Mouse (Mus musculus) thymus, adult 2 months (tissue): ENCODE measurements around the gene Stat3. TPM values are rescaled to one million over a fixed set of nuclear protein-coding genes. Genes with fewer than 3 reads are reported as not detected.

Source experiments
- DNase-seq: peaks from one replicate; pipeline ENCODE4 v3.0.0; 2021
- H3K27ac ChIP-seq: fragments of 200-500 bp; 2 replicates; pipeline ENCODE4 v1.5.1; 2012; ENCODE audit warnings: low read length, control low read depth; ENCODE audit not compliant: control insufficient read depth, insufficient read depth
- H3K27me3 ChIP-seq: fragments of 200-500 bp; 2 replicates; pipeline ENCODE4 v1.6.1; 2012; ENCODE audit warnings: mild to moderate bottlenecking, low read length, moderate library complexity, mixed read lengths; ENCODE audit not compliant: control insufficient read depth, insufficient read depth
- H3K36me3 ChIP-seq: fragments of 200-500 bp; 2 replicates; pipeline ENCODE4 v1.6.1; 2012; ENCODE audit warnings: mild to moderate bottlenecking, low read length, moderate library complexity; ENCODE audit not compliant: control insufficient read depth, insufficient read depth
- H3K4me1 ChIP-seq: fragments of 200-500 bp; replicated peaks from 2 replicates; pipeline ENCODE4 v1.6.1; 2012; ENCODE audit warnings: low read length; ENCODE audit not compliant: control insufficient read depth, insufficient read depth
- H3K4me3 ChIP-seq: fragments of 200-500 bp; 2 replicates; pipeline ENCODE4 v1.5.1; 2012; ENCODE audit warnings: mild to moderate bottlenecking, low read length, control low read depth, moderate library complexity; ENCODE audit not compliant: control insufficient read depth, insufficient read depth
- CTCF ChIP-seq: fragments of 200-500 bp; IDR thresholded peaks from 2 replicates; pipeline ENCODE4 v1.5.1; 2012; ENCODE audit warnings: mild to moderate bottlenecking, control low read depth, low read length, moderate library complexity, borderline replicate concordance; ENCODE audit not compliant: control insufficient read depth, poor library complexity, insufficient read depth; ENCODE audit errors: extremely low read depth
- POLR2A ChIP-seq: fragments of 200-500 bp; IDR thresholded peaks from 2 replicates; pipeline ENCODE4 v1.6.1; 2012; ENCODE audit warnings: mild to moderate bottlenecking, low read length, control low read depth, moderate library complexity; ENCODE audit not compliant: control insufficient read depth, poor library complexity, insufficient read depth; ENCODE audit errors: extremely low read depth
- WGBS: fragments of 180-500 bp; shearing (Covaris S2); methylation state at CpG from one replicate; pipeline ENCODE4 v1.1.7; 2018; 5-methylcytosine and 5-hydroxymethylcytosine counted together
- polyA plus RNA-seq: library from polyadenylated mRNA; depleted of rRNA; stranded (reverse); fragments of >200 nt; gene quantifications from 2 replicates; pipeline ENCODE4 v1.2.3, GENCODE M21; 2012

The Stat3 gene
- polyA plus RNA-seq, 1 experiment: 147 TPM

GRCm38 (mm10) chr11:100935373-100936355 is 3.7 kb downstream of the Stat3 start:
- TF ChIP-seq CTCF (no peak), POLR2A (no peak)
- Histone ChIP-seq H3K4me1 (peaks cover 26% of the 10 kb centered on the region), H3K4me3 (no peak overlapping the region), H3K27me3 (no peaks in the 10 kb centered on the region), H3K36me3 (no peaks in the 10 kb centered on the region), H3K27ac (no peak overlapping the region)
- DNase-seq: no peak
- 51% methylated on average over 8 of the region's 8 CpGs for WGBS

DNA sequence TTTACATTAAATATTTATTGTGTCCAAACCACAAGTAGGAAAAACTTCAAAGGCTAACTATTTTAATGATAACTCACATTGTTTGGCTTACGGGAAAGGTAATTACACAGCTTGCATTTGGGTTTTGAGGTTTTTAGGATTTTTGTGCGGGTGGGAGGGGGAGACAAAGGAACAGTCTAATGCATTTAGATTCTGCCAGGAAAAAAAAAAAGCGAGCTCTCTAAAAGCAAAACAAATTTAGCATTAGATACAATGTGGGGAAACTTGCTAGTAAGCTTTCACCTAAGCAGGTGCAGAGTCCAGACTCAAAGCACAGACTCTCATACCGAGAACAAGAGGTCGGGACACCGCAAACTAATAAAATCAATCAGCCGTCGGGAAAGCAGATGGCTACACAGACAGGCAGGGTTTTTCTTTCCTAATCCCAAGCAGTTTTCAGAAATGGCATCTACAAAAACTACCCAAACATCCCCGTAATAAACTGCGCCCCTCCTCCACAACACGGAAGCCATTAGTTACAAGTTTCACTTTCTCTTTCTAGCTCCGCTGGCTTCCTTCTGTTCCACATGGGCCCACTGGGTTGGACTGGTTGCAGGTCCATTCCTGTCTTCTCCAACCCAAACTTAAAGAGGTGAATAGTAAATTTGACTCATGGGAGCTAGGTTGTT is 8.0 kb downstream of the Stat3 start:
- WGBS: 3% methylated on average over 12 of the region's 12 CpGs
- peaks cover 22% of the 10 kb centered on the region for H3K4me1 ChIP-seq
- H3K36me3 ChIP-seq: no peaks in the 10 kb centered on the region
- peak overlapping the region; percentile 88 for H3K27ac ChIP-seq
- no peaks in the 10 kb centered on the region for H3K27me3 ChIP-seq
- peak; percentile 64 for DNase-seq
- TF ChIP-seq CTCF (no peak), POLR2A (no peak)
- peak overlapping the region; percentile 60 for H3K4me3 ChIP-seq

DNA sequence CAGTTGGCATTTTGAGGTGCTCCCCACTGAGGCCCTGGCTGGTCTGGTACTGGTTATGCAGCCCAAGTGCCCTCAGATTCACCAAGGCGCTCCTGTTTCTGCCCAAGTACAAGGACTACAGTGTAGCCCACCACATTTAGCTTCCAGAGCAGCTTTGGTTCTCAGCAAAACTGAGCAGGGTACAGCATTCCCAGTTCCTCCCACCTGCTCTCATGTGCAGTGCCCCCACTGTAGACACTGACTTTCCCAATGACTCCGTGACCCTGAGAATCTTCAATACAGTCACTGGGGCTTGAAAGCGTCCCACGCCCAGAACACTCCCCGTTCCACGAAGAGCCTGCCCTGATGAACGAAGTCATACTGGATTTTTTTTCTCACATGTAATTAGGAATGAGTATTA is 8.7 kb downstream of the Stat3 start:
- peaks cover 20% of the 10 kb centered on the region for H3K4me1 ChIP-seq
- no peak for DNase-seq
- H3K27me3 ChIP-seq: no peaks in the 10 kb centered on the region
- WGBS: 85% methylated on average over 7 of the region's 7 CpGs
- no peaks in the 10 kb centered on the region for H3K36me3 ChIP-seq
- no peak for TF ChIP-seq POLR2A
- H3K4me3 ChIP-seq: no peak overlapping the region
- H3K27ac ChIP-seq: peak overlapping the region; percentile 26; the same call in 1 of the 2 replicates

- Histone ChIP-seq H3K4me1 (peaks cover 10% of the 10 kb centered on the region), H3K27me3 (no peaks in the 10 kb centered on the region), H3K27ac (no peak overlapping the region), H3K4me3 (no peak overlapping the region), H3K36me3 (no peaks in the 10 kb centered on the region)
- TF ChIP-seq CTCF: no peak
- TF ChIP-seq POLR2A: no peak
- DNase-seq: no peak
- WGBS: 99% methylated on average over 3 of the region's 3 CpGs
Measured at GRCm38 (mm10) chr11:100927386-100927785, 12.0 kb downstream of the Stat3 start.

GRCm38 (mm10) chr11:100924386-100924919 is 14.9 kb downstream of the Stat3 start:
- no peak overlapping the region for H3K27ac ChIP-seq
- H3K27me3 ChIP-seq: no peaks in the 10 kb centered on the region
- no peak overlapping the region for H3K4me3 ChIP-seq
- no peaks in the 10 kb centered on the region for H3K36me3 ChIP-seq
- 98% methylated on average over 1 of the region's 1 CpGs for WGBS
- peaks cover 3% of the 10 kb centered on the region; the same call in 1 of the 2 replicates for H3K4me1 ChIP-seq
- DNase-seq: no peak
- no peak for TF ChIP-seq CTCF
- TF ChIP-seq POLR2A: no peak

DNA sequence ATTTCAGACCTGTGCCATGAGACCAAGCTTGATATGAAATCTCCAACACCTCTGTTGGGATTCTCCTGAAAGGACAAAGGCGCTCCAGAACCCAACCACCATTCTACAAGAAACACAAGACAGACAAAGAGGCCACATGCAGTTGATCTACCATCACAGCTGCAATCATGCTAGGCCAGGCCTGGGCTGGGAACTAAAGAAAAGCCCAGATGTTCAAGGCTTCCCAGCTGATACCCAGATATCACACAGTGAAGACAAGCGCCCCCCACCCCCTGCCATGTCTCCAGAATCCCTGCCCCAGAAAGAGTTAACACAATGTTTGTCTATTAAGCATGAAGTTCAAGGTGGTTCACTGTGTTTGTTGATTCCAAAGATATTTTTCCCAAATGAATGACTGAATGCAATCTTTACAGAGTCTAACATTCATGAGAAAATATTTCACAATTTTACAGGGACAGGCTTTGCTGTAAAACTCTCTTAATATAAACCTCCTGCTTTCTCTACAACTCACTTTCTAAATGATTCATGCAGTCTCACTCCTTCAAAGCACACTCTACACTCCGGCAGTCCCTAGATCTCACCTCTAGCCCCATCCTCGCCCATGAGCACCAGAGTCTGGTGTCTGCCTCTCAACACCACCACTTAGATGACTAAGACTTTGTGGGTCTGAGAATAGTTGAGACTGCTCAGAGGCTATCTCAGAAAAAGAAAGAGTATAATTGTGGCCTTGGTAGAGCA is 18.3 kb downstream of the Stat3 start:
- no peak for DNase-seq
- H3K27me3 ChIP-seq: no peaks in the 10 kb centered on the region
- H3K4me3 ChIP-seq: no peak overlapping the region
- no peak overlapping the region for H3K27ac ChIP-seq
- TF ChIP-seq CTCF (no peak), POLR2A (no peak)
- 90% methylated on average over 4 of the region's 4 CpGs for WGBS
- peaks cover 5% of the 10 kb centered on the region; the same call in 1 of the 2 replicates for H3K4me1 ChIP-seq
- peaks cover 9% of the 10 kb centered on the region; the same call in 1 of the 2 replicates for H3K36me3 ChIP-seq
